Mouse (Mus musculus): ENCODE measurements around the gene Hoxa7.

Gene Hoxa7

GRCm38 (mm10) chr6:52164626-52165440 is 56.8 kb downstream of the Hoxa7 start, which contains the start of gene Hoxa2:
Gene Hoxa2 (minus strand): TSS chr6:52164831.
- no peak for DNase-seq (ENCODE audit: low read depth in 2 of 2, low spot score in 2 of 2)

Data from CD8-positive naive resting alpha-beta T cell, adult 2 months (primary cell).